Mouse (Mus musculus) kidney, adult 8-10 months (tissue): Measurements from ENCODE around the gene Smagp.
A peak's percentile ranks its signal among the peaks of the same experiment; 100 is the strongest.

ENCODE experiments used
- DNase-seq, 2 experiments: peaks; one replicate each; pipeline ENCODE4 v3.0.0; 2022

Smagp gene

DNA sequence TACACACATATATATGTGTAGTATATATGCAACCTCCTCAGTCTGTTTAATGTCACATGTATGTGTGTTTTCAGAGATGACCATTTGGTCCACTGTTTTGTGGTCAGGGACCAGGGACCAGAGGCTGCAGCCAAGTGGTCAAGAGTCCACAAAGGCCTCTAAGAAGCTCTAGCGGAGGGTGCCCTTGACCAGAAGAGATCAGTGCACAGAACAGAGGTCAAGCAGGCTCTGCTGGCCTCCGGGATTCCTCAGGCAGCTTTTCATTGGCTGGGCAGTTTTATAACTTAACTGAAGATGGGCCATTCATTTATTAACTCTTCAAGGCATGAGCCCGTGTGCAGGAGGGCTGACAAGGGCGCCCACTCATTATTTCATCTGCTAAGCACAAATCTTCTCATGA lies 49.6 kb downstream of the Smagp start:
- peak; percentile 84 to 90 for DNase-seq

GRCm38 (mm10) chr15:100585931-100586330 lies 50.8 kb downstream of the Smagp start:
- no peak for DNase-seq

GRCm38 (mm10) chr15:100580108-100580507 lies 56.6 kb downstream of the Smagp start:
- DNase-seq: no peak

DNA sequence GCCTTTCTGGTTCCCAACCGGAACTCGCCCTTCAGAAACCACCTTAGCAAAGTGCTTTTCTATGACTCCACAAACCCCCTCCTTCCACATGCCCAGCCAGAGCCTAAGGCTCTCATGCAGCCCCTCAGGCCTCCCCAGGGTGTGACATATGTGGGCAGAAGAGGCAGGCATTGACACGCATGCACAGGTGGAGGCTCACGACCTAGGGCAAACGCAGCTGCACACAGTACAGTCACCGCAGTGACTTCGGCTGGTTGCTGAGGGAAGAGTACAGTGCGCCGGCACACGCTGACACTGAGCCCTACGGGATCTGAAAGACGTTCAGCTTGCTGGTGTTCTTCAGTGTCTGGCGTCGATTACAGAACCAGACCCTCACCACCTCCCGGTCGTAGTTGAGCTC lies 58.8 kb downstream of the Smagp start:
- DNase-seq: no peak

DNA sequence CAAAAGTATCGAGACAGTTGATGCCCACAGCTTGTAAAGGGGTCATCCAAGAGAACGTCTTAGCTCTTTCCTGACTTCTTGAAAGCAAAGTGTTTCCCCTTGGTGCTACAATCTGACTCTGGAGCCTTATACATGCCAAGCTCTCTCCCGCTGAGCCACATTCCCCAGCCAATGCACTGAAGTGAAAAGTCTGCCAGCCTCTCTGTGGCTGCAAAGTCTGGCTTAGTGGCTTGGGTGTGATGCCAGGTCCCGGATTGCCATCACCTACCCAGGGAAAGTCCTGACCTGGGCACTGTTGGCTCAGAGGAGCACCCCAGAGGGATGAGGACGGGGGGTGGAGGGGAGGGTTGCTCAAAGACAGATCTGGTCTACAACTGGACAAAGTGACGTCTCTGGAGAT lies 59.9 kb downstream of the Smagp start:
- DNase-seq: peak in 1 of 2 experiments; percentile 42

DNA sequence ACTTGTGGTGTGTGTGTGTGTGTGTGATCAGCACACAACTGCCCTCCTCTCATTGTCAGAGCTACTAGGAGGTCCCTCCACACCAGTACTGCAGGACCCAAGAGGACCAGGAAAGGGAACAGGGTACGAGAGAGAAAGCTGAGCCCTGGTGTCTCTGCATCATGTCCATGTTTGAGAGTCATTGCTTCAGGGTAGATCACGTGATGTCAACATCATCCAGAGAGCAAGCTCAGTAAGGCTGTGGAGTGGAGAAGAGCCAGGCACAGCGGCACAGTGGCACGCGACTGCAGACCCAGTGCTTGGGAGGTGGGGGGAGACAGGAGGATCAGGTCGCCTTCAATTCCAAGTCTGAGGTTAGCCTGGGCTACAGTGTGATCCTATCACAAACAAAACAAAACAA lies 60.3 kb downstream of the Smagp start:
- no peak for DNase-seq

- DNase-seq: peak; percentile 82 to 84
Measured at GRCm38 (mm10) chr15:100575366-100575765, 61.4 kb downstream of the Smagp start.

DNA sequence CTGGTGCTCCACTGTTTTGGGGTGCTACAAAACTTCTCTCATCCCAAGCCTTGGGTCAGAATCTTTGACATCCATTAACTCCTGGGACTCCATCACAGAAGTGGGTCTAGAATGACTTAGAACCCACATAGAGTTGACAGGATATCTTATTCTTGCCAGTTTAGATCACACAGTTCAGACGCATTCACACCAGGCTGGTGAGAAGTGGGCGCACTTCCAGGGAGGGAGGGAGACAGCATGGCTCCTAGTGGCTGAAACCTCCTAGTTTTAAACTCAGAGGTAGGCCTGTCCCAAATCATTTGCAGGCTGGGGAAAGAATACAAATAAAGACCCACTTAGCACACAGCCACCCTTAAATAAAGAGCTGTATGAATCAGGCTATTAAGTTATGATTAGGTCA lies 62.4 kb downstream of the Smagp start:
- no peak for DNase-seq

DNA sequence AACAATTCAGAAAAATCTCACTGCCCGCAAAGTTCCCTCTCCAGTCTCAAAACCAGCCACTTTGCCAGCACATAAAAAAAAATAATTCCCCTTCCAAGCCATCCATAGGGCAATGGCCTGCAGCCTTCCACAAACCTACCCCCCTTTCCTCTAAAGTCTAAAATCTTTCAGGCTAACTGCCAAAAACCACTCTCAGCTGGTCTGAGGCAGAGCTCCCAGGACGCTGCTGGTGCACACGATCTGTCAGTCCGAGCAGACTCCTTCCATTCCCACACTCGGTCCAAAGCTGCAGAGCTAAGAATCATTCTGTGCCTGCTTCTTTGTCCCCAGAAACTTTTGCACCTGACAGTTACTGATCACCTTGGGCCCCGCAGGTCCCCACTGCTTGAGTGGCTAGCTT lies 62.8 kb downstream of the Smagp start:
- peak; percentile 38 to 70 for DNase-seq
